Mouse (Mus musculus) bone marrow macrophage, adult 2 months (primary cell): ENCODE measurements around the gene Fcamr.

Experiments used
- CTCF ChIP-seq: IDR thresholded peaks from 2 replicates; pipeline ENCODE4 v1.5.1; 2012; ENCODE audit warnings: low read depth, mild to moderate bottlenecking, low read length, moderate library complexity
- POLR2A ChIP-seq: IDR thresholded peaks from 2 replicates; pipeline ENCODE4 v1.6.1; 2012; ENCODE audit warnings: mild to moderate bottlenecking, low read depth, low read length, borderline replicate concordance

DNA sequence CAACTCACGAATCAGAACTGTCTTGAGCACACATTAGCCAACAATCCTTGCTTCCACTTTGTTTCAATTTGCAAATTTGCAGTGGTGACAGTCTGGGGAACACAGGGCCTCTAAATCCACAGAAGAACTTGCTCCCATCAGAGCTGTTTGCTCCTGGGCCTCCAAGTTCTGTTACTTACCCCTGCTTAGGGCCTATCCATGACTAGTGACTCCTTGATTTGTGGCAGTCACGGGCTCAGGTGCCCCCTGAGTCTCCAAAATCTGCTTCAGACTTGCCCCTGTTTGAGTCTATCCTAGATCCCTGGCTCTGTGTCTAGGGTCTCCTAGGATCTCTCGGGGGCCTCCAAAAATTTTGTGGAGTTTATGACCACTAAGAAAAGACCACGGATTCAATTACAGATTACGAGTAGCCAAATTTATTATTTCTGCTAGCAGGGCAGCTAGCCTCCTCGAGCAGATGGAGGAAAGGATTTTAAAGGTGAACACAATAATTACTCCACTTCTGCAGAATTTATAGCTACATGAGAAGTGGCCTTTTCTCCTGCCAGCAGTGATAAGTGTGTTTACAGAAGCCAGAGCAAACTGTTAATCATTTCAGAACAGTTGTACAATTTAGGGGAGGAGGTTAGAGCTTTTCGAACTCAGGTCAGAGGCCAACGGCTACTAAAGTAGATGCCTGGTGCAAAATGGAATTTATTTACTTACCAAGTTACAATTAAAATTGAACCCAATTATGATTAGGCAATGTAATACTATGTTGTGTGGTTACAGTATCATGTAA, 40.1 kb downstream of the Fcamr start:
- TF ChIP-seq CTCF: no peak
- no peak for TF ChIP-seq POLR2A
